Mouse (Mus musculus) kidney, postnatal 0 days (tissue): ENCODE results near the gene Inpp5b. TPM values are rescaled to one million over a fixed set of nuclear protein-coding genes. Genes with fewer than 3 reads are reported as not detected.
A peak's percentile ranks its signal among the peaks of the same experiment; 100 is the strongest.
"Not testable (repeated sequence)": the region's sequence is repeated elsewhere in the genome, so short reads cannot be mapped to it uniquely, and the experiment has no call there.

Source experiments
- ATAC-seq: fragments of 200-750 bp; cut with Nextera tagmentation; replicated peaks from 2 replicates; pipeline ENCODE4 v1.8.0; 2017; ENCODE audit warnings: low read depth, moderate number of reproducible peaks, moderate TSS enrichment, moderate library complexity; ENCODE audit not compliant: low FRiP score
- DNase-seq: peaks from one replicate; pipeline ENCODE4 v3.0.0-alpha.2; 2016; ENCODE audit warnings: low spot score
- H3K27ac ChIP-seq: fragments of 300-500 bp; sonication (generic); 2 replicates; pipeline ENCODE4 v1.5.1; 2014; ENCODE audit warnings: mild to moderate bottlenecking
- H3K27me3 ChIP-seq: fragments of 300-500 bp; sonication (generic); 2 replicates; pipeline ENCODE4 v1.6.1; 2014; ENCODE audit warnings: low read length, mixed read lengths; ENCODE audit not compliant: insufficient read depth
- H3K36me3 ChIP-seq: fragments of 300-500 bp; sonication (generic); 2 replicates; pipeline ENCODE4 v1.6.1; 2014; ENCODE audit warnings: low read length, mixed read lengths; ENCODE audit not compliant: insufficient read depth
- H3K4me1 ChIP-seq: fragments of 300-500 bp; sonication (generic); replicated peaks from 2 replicates; pipeline ENCODE4 v1.6.1; 2014; ENCODE audit warnings: antibody characterized with exemption, low read length, mixed read lengths; ENCODE audit not compliant: insufficient read depth
- H3K4me2 ChIP-seq: fragments of 300-500 bp; sonication (generic); 2 replicates; pipeline ENCODE4 v1.6.1; 2014; ENCODE audit warnings: mild to moderate bottlenecking, low read length, moderate library complexity, mixed read lengths
- H3K4me3 ChIP-seq: fragments of 300-500 bp; sonication (generic); replicated peaks from 2 replicates; pipeline ENCODE4 v1.5.1; 2014; ENCODE audit warnings: low read depth, low read length
- H3K9ac ChIP-seq: fragments of 300-500 bp; sonication (generic); 2 replicates; pipeline ENCODE4 v1.6.1; 2014; ENCODE audit warnings: low read depth, low read length
- H3K9me3 ChIP-seq: fragments of 300-500 bp; sonication (generic); replicated peaks from 2 replicates; pipeline ENCODE4 v1.6.1; 2016; ENCODE audit warnings: low read length, inconsistent platforms, mixed read lengths
- CTCF ChIP-seq: IDR thresholded peaks from 2 replicates; pipeline ENCODE4 v1.5.1; 2016; ENCODE audit warnings: antibody characterized with exemption, low read depth, mild to moderate bottlenecking, moderate library complexity
- WGBS: fragments of 180-500 bp; shearing (Covaris S2); extraction: QIAGEN DNeasy Blood & Tissue Kit; methylation state at CpG from one replicate; pipeline ENCODE4 v1.1.7; 2014; 5-methylcytosine and 5-hydroxymethylcytosine counted together
- polyA plus RNA-seq: library from polyadenylated mRNA; unstranded; fragments of >200 nt; fragmentation: Nextera tagmentation; extraction: Ambion mirVana; gene quantifications from 2 replicates; pipeline ENCODE4 v1.2.1, GENCODE M21; 2015

Inpp5b gene
- polyA plus RNA-seq, 1 experiment from 2014 or later, result 21.8 TPM

- ATAC-seq, result peak; percentile 79
- Histone ChIP-seq H3K9ac (peak overlapping the region; percentile 24; the same call in 1 of the 2 replicates), H3K4me1 (peaks cover 30% of the 10 kb centered on the region), H3K27me3 (no peaks in the 10 kb centered on the region), H3K4me2 (peak overlapping the region; percentile 54), H3K36me3 (no peaks in the 10 kb centered on the region), H3K4me3 (peak overlapping the region; percentile 30), H3K9me3 (no peaks in the 10 kb centered on the region), H3K27ac (peak overlapping the region; percentile 75)
- TF ChIP-seq CTCF, result peak; percentile 39; the same call in 1 of the 2 replicates
- peak; percentile 97 for DNase-seq
- under 1% methylated on average over 41 of the region's 41 CpGs for WGBS
Observed at GRCm38 (mm10) chr4:124708518-124709477, 32.9 kb upstream of the Inpp5b start.

DNA sequence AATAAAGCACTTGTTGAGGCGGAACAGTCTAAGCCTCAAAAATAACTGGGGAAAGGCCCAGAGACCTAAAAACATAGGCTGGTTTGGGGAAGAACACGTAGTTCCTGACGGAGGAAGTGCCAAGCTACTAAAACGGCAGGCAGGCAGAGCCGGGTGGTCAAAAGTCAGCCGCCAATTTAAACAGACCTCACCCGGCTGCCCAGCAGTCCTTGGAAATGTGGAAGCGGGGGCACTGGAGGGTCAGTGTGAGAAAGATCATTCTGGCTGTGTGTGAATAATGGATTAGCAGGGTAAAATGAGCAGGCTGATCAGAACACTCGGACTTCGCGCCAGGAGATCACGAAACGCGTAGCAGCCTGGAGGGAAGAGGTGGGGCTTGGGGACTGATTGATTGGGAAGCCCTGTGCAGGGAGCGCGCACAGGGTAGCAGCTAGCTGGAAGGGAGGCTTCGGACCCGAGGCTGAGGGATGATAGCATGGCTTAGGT lies 31.6 kb upstream of the Inpp5b start:
- Histone ChIP-seq H3K4me1 (peaks cover 19% of the 10 kb centered on the region; the same call in 1 of the 2 replicates), H3K4me2 (peak overlapping the region; percentile 54), H3K4me3 (peak overlapping the region; percentile 12; the same call in 1 of the 2 replicates), H3K36me3 (no peaks in the 10 kb centered on the region), H3K27ac (peak overlapping the region; percentile 63), H3K27me3 (no peaks in the 10 kb centered on the region), H3K9ac (peak overlapping the region; percentile 38), H3K9me3 (no peaks in the 10 kb centered on the region)
- WGBS, result 4% methylated on average over 18 of the region's 18 CpGs
- DNase-seq, result peak; percentile 52
- ATAC-seq, result no peak
- TF ChIP-seq CTCF, result no peak

GRCm38 (mm10) chr4:124710776-124711291 lies 30.8 kb upstream of the Inpp5b start:
- no peak overlapping the region for H3K4me3 ChIP-seq
- H3K27me3 ChIP-seq, result no peaks in the 10 kb centered on the region
- no peak overlapping the region for H3K9ac ChIP-seq
- H3K9me3 ChIP-seq, result no peaks in the 10 kb centered on the region
- ATAC-seq, result no peak
- H3K4me1 ChIP-seq, result peaks cover 12% of the 10 kb centered on the region; the same call in 1 of the 2 replicates
- H3K27ac ChIP-seq, result no peak overlapping the region
- WGBS, result 9% methylated on average over 5 of the region's 5 CpGs
- no peak overlapping the region for H3K4me2 ChIP-seq
- TF ChIP-seq CTCF, result peak; percentile 76
- peaks cover under 1% of the 10 kb centered on the region; the same call in 1 of the 2 replicates for H3K36me3 ChIP-seq
- DNase-seq, result peak; percentile 85

GRCm38 (mm10) chr4:124712618-124713017 lies 29.0 kb upstream of the Inpp5b start:
- ATAC-seq (no peak), DNase-seq (no peak)
- Histone ChIP-seq H3K9me3 (no peaks in the 10 kb centered on the region), H3K4me2 (no peak overlapping the region), H3K4me3 (no peak overlapping the region), H3K27ac (no peak overlapping the region), H3K4me1 (peaks cover 12% of the 10 kb centered on the region; the same call in 1 of the 2 replicates), H3K27me3 (no peaks in the 10 kb centered on the region), H3K36me3 (peaks cover 6% of the 10 kb centered on the region; the same call in 1 of the 2 replicates), H3K9ac (no peak overlapping the region)
- TF ChIP-seq CTCF, result no peak
- 81% methylated on average over 6 of the region's 6 CpGs for WGBS

DNA sequence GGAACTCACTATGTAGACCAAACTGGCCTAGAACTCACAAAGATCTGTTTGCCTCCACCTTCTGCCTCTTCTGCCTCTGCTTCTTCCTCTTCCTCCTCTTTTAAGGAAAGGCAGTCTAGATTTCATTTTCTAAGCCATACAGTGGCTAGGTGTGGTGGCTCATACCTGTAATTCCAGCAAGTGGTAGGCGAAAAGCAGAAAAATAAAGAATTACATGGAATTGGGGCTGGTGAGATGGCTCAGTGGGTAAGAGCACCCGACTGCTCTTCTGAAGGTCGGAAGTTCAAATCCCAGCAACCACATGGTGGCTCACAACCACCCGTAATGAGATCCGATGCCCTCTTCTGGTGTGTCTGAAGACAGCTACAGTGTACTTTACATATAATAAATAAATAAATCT lies 27.8 kb upstream of the Inpp5b start:
- peaks cover 16% of the 10 kb centered on the region for H3K36me3 ChIP-seq
- not testable (repeated sequence) for DNase-seq, H3K9me3 ChIP-seq, ATAC-seq, H3K4me3 ChIP-seq, H3K27ac ChIP-seq, H3K4me2 ChIP-seq, H3K9ac ChIP-seq, H3K27me3 ChIP-seq
- peaks cover 12% of the 10 kb centered on the region; the same call in 1 of the 2 replicates for H3K4me1 ChIP-seq
- 70% methylated on average over 5 of the region's 5 CpGs for WGBS
